Mouse (Mus musculus) heart, embryonic 14.5 days (tissue): ENCODE measurements around the gene Ppib. TPM values are rescaled to one million over a fixed set of nuclear protein-coding genes. Genes with fewer than 3 reads are reported as not detected.
A peak's percentile ranks its signal among the peaks of the same experiment; 100 is the strongest.

Experiments
- ATAC-seq: fragments of 200-750 bp; cut with Nextera tagmentation; 2 replicates; pipeline ENCODE4 v1.8.0; 2017; ENCODE audit warnings: low read depth, moderate TSS enrichment; ENCODE audit not compliant: insufficient number of reproducible peaks, insufficient read depth, low FRiP score
- H3K27ac ChIP-seq, 2 experiments: fragments of 200-500 bp in 1 of 2; fragments of 300-500 bp in 1 of 2; sonication (generic) in 1 of 2; replicated peaks in 1 of 2; 2 replicates each; pipeline ENCODE4 v1.5.1; 2012 to 2014; ENCODE audit warnings: low read depth in 2 of 2, low read length in 2 of 2, control low read depth in 1 of 2, mild to moderate bottlenecking in 1 of 2, mixed read lengths in 1 of 2; ENCODE audit not compliant: control insufficient read depth in 1 of 2, insufficient read depth in 1 of 2
- H3K27me3 ChIP-seq: fragments of 300-500 bp; sonication (generic); 2 replicates; pipeline ENCODE4 v1.6.1; 2014; ENCODE audit warnings: mild to moderate bottlenecking, low read length, control low read depth; ENCODE audit not compliant: control insufficient read depth, insufficient read depth
- H3K36me3 ChIP-seq: fragments of 300-500 bp; sonication (generic); 2 replicates; pipeline ENCODE4 v1.6.1; 2014; ENCODE audit warnings: mild to moderate bottlenecking, control low read depth, low read length, mixed read lengths; ENCODE audit not compliant: control insufficient read depth, insufficient read depth
- H3K4me1 ChIP-seq, 2 experiments: fragments of 200-500 bp in 1 of 2; fragments of 300-500 bp in 1 of 2; sonication (generic) in 1 of 2; 2 replicates each; pipeline ENCODE4 v1.6.1; 2012 to 2014; ENCODE audit warnings: low read length in 2 of 2, control low read depth in 1 of 2, mixed read lengths in 1 of 2; ENCODE audit not compliant: control insufficient read depth in 2 of 2, insufficient read depth in 2 of 2
- H3K4me2 ChIP-seq: fragments of 300-500 bp; sonication (generic); 2 replicates; pipeline ENCODE4 v1.6.1; 2014; ENCODE audit warnings: mild to moderate bottlenecking, low read length
- H3K4me3 ChIP-seq, 2 experiments: fragments of 200-500 bp in 1 of 2; fragments of 300-500 bp in 1 of 2; sonication (generic) in 1 of 2; 2 replicates each; pipeline ENCODE4 v1.5.1; 2012 to 2014; ENCODE audit warnings: low read length in 2 of 2, mild to moderate bottlenecking in 2 of 2, control low read depth in 1 of 2, low read depth in 1 of 2, moderate library complexity in 1 of 2; ENCODE audit not compliant: control insufficient read depth in 1 of 2, insufficient read depth in 1 of 2
- H3K9ac ChIP-seq: fragments of 300-500 bp; sonication (generic); 2 replicates; pipeline ENCODE4 v1.6.1; 2014; ENCODE audit warnings: mild to moderate bottlenecking, low read length
- H3K9me3 ChIP-seq: fragments of 300-500 bp; sonication (generic); 2 replicates; pipeline ENCODE4 v1.6.1; 2016; ENCODE audit warnings: low read length, control low read depth; ENCODE audit not compliant: control insufficient read depth
- WGBS: fragments of 180-500 bp; shearing (Covaris S2); extraction: QIAGEN DNeasy Blood & Tissue Kit; methylation state at CpG from one replicate; pipeline ENCODE4 v1.1.7; 2014; 5-methylcytosine and 5-hydroxymethylcytosine counted together
- polyA plus RNA-seq: library from polyadenylated mRNA; unstranded; fragments of >200 nt; fragmentation: Nextera tagmentation; extraction: Ambion mirVana; gene quantifications from 2 replicates; pipeline ENCODE4 v1.2.1, GENCODE M21; 2014

Gene Ppib
- polyA plus RNA-seq, 1 experiment from 2014 or later = 403 TPM

DNA sequence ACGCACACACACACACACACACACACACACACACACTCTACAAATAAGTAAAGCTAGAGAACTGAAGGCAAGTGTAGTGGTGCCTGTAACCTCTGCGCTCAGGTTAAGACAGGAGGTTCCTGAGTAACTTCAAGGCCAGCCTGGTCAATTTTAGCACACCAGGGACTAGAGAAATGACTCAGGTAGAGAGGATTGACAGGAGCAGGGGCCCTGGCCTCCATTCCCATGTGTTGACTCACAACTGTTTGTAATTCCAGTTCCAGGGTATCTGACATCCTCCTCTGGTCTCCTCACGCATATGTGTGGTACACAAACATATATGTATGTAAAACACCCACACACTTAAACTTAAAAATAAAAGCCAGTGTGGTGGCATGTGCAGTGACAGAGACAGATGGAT lies 3.4 kb downstream of the Ppib start:
- H3K9me3 ChIP-seq = no peaks in the 10 kb centered on the region
- H3K4me2 ChIP-seq = no peak overlapping the region
- no peak overlapping the region for H3K27ac ChIP-seq
- 87% methylated on average over 3 of the region's 3 CpGs for WGBS
- no peak overlapping the region for H3K9ac ChIP-seq
- peaks cover 4% of the 10 kb centered on the region; the same call in 1 of the 2 replicates for H3K27me3 ChIP-seq
- ATAC-seq = no peak
- H3K4me1 ChIP-seq = peaks cover 3 to 16% of the 10 kb centered on the region in 2 experiments
- peaks cover 56% of the 10 kb centered on the region for H3K36me3 ChIP-seq
- H3K4me3 ChIP-seq = no peak overlapping the region

DNA sequence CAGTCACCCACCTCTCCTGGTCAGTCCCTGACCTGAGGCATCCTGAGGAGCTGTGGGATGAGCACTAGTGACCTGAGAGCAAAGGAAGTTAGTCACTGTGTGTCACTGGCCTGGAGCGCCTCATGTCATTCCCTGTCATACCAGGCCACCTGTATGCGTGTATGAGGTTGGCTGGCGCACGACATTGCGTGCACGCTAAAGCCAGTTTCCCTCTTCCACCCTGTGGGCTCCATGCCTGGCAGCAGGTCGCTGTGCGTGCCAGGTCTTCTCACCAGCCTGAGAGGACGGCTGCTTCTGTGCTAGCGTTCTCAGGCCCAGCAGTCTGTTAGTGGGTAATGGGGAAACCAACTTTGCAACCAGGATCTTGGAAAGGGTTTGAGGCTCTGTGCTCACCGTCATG lies 4.3 kb downstream of the Ppib start:
- ATAC-seq = no peak
- Histone ChIP-seq H3K4me2 (no peak overlapping the region), H3K27ac (no peak overlapping the region), H3K9me3 (no peaks in the 10 kb centered on the region), H3K4me3 (no peak overlapping the region), H3K36me3 (peaks cover 56% of the 10 kb centered on the region), H3K4me1 (peaks cover 9 to 23% of the 10 kb centered on the region in 2 experiments), H3K9ac (no peak overlapping the region), H3K27me3 (peaks cover 12% of the 10 kb centered on the region; the same call in 1 of the 2 replicates)
- WGBS = 95% methylated on average over 11 of the region's 11 CpGs

DNA sequence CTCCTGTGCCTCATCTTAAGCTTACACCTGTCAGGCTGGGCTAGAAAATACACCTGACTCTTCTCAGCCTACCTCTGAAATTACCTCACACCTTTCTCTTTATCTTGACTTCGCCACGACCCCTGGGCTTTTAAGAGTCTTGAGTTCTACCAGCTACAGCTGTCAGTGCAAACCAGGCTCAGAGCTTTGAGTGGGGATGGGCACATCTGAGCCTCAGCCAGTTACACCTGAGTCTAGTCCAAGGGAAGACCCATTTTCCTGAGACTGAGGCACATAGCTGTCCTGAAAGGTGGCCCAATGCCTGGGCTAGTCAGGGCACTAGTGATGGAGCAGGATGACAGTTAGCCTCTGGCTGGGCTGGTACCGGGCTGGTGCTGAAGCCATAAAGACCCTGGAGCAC lies 6.8 kb downstream of the Ppib start:
- peaks cover 53% of the 10 kb centered on the region for H3K36me3 ChIP-seq
- H3K4me2 ChIP-seq = no peak overlapping the region
- no peak overlapping the region for H3K27ac ChIP-seq
- no peak overlapping the region for H3K4me3 ChIP-seq
- no peaks in the 10 kb centered on the region for H3K9me3 ChIP-seq
- 77% methylated on average over 3 of the region's 3 CpGs for WGBS
- no peak overlapping the region for H3K9ac ChIP-seq
- H3K27me3 ChIP-seq = peaks cover 20% of the 10 kb centered on the region; the same call in 1 of the 2 replicates
- H3K4me1 ChIP-seq = peaks cover 6 to 12% of the 10 kb centered on the region in 2 experiments
- no peak for ATAC-seq

DNA sequence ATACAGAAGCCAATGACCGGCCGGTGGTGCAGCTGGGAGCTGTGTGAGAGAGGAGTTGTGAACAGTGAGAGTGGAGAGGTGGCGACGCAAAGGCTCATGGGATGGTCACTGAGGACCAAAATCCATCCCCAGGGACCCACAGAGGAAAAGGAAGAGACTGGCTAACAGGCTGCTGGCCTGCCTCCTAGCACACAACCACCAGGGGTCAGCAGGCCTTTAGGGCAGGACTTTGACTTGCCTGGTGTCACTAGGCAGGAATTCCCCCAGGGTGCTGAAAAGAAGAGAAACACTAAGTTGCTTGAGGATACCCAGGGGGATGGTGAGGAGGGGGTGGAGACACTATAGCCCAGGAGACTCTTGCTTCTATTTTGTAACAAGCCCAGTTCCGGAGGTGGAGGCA lies 7.5 kb downstream of the Ppib start:
- Histone ChIP-seq H3K27ac (no peak overlapping the region), H3K27me3 (peaks cover 20% of the 10 kb centered on the region; the same call in 1 of the 2 replicates), H3K4me1 (peaks cover 6 to 12% of the 10 kb centered on the region in 2 experiments), H3K9me3 (no peaks in the 10 kb centered on the region), H3K4me2 (no peak overlapping the region), H3K4me3 (no peak overlapping the region), H3K9ac (no peak overlapping the region), H3K36me3 (peaks cover 46% of the 10 kb centered on the region)
- 28% methylated on average over 5 of the region's 5 CpGs for WGBS
- no peak for ATAC-seq

DNA sequence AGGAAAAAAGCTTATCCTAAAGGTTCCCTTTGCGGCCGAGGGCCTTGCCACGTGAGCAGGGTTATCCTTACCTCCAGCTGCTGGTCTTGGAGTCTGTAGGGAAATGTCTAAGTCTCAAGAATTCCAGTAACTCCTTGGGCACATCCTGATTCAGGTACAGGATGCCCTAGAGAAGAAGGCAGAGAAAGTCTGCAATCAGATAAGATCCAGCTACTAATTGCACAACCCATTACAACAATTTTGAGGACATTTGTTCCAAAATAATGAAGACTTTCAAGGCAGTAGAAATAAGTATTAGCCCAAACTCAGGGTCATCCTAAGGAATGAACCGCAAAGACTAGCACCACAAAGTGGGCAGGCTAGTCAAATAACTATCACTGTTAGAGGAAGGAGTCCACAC lies 8.0 kb downstream of the Ppib start:
- peaks cover 6 to 12% of the 10 kb centered on the region in 2 experiments for H3K4me1 ChIP-seq
- no peak overlapping the region for H3K4me3 ChIP-seq
- peaks cover 20% of the 10 kb centered on the region; the same call in 1 of the 2 replicates for H3K27me3 ChIP-seq
- H3K9me3 ChIP-seq = no peaks in the 10 kb centered on the region
- WGBS = 57% methylated on average over 4 of the region's 4 CpGs
- no peak for ATAC-seq
- H3K4me2 ChIP-seq = no peak overlapping the region
- peaks cover 40% of the 10 kb centered on the region for H3K36me3 ChIP-seq
- H3K27ac ChIP-seq = no peak overlapping the region
- H3K9ac ChIP-seq = no peak overlapping the region

DNA sequence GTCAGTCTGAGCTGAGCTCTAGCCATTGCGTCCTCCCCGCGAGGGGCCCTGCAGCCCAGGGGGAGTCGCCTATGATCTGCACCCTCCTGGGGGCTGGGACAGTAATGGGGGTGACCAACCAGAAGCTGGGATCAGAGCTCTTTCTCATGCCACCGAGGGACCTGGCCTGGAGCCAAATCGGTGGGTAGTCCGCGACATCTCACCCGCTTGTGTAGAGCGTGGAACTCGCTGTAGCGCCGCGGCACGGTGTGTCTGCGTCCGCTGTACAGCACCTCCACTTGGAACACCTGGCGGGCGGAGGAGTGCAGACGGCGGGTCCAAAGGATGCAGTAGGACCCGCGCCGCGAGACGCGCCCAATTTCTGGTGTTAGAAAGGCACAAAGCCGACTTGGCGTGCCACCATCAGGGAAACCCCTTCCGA lies 9.0 kb downstream of the Ppib start:
- peak; percentile 33; the same call in 1 of the 2 replicates for ATAC-seq
- H3K4me1 ChIP-seq = peaks cover 6 to 12% of the 10 kb centered on the region in 2 experiments
- WGBS = 2% methylated on average over 30 of the region's 30 CpGs
- no peaks in the 10 kb centered on the region for H3K9me3 ChIP-seq
- H3K36me3 ChIP-seq = peaks cover 31% of the 10 kb centered on the region
- peak overlapping the region; percentile 99 for H3K4me2 ChIP-seq
- H3K9ac ChIP-seq = peak overlapping the region; percentile 66
- H3K27me3 ChIP-seq = peaks cover 20% of the 10 kb centered on the region; the same call in 1 of the 2 replicates
- peak overlapping the region; percentile 51 to 53 for H3K4me3 ChIP-seq
- no peak overlapping the region for H3K27ac ChIP-seq

DNA sequence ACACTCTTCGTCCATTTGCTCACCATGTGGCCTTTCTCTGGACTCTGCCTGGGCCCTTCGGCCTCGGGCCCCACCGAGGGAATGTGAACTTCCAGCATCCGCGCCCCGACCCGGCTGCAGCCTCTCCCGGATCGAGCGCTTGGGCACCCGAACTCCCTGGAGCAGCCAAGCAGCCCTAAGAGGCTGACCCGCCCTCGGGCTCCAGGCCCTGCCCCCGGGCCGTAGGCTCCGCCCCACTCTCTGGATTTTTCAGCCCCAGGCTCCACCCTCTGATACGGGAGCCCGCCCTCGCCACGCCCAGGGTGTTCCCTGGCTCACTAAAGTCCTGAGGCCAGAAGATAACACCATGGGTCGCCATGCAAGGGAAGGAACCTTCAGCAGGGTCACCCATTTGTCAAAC lies 9.6 kb downstream of the Ppib start, which contains the start of gene Snx22:
Gene Snx22, minus strand, starts transcription at position 137 of the 400 bp plus-strand sequence.
- WGBS = under 1% methylated on average over 21 of the region's 22 CpGs
- H3K27me3 ChIP-seq = peaks cover 20% of the 10 kb centered on the region; the same call in 1 of the 2 replicates
- peak within 1 kb of the TSS; percentile 99 for H3K4me2 ChIP-seq
- peaks cover 25% of the 10 kb centered on the region for H3K36me3 ChIP-seq
- no peak within 1 kb of the TSS for H3K27ac ChIP-seq
- H3K9ac ChIP-seq = peak within 1 kb of the TSS; percentile 66
- H3K4me3 ChIP-seq = peak within 1 kb of the TSS; percentile 51 to 53
- H3K9me3 ChIP-seq = no peaks in the 10 kb centered on the region
- ATAC-seq = peak; percentile 76
- H3K4me1 ChIP-seq = peaks cover 6 to 12% of the 10 kb centered on the region in 2 experiments

DNA sequence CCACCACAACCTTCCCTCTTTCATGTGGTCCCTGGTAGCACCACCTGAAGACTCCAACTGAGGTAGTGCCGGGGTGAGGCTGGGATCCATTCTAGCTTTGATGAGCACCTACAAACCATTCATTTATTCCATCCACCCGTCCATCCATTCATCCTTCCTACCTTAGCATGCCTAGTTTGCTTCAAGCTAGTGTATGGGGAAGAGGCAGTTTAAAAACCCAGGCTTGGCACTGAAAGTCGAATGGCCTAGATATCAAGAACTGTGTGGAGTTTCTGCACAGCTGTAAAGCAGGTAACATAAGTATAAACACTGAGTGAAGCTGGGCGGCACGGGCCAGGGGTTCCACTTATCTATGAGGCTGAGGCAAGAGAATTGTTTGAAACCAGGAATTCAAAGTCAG lies 10.1 kb downstream of the Ppib start:
- H3K27me3 ChIP-seq = peaks cover 20% of the 10 kb centered on the region; the same call in 1 of the 2 replicates
- peaks cover 6 to 12% of the 10 kb centered on the region in 2 experiments for H3K4me1 ChIP-seq
- WGBS = 86% methylated on average over 5 of the region's 5 CpGs
- peak overlapping the region; percentile 99 for H3K4me2 ChIP-seq
- H3K27ac ChIP-seq = no peak overlapping the region
- ATAC-seq = no peak
- H3K36me3 ChIP-seq = peaks cover 22% of the 10 kb centered on the region
- H3K4me3 ChIP-seq = no peak overlapping the region
- H3K9ac ChIP-seq = no peak overlapping the region
- H3K9me3 ChIP-seq = no peaks in the 10 kb centered on the region
